Mouse (Mus musculus): Measurements from ENCODE around the gene Naip1. TPM values are rescaled to one million over a fixed set of nuclear protein-coding genes. Genes with fewer than 3 reads are reported as not detected.
A peak's percentile ranks its signal among the peaks of the same experiment; 100 is the strongest.
"Not testable (repeated sequence)": the region's sequence is repeated elsewhere in the genome, so short reads cannot be mapped to it uniquely, and the experiment has no call there.

Naip1 gene
- total RNA-seq (2021), result not detected
- long read RNA-seq, experiment 1, result 0 reads
- long read RNA-seq, experiment 2, result 0 reads

DNA sequence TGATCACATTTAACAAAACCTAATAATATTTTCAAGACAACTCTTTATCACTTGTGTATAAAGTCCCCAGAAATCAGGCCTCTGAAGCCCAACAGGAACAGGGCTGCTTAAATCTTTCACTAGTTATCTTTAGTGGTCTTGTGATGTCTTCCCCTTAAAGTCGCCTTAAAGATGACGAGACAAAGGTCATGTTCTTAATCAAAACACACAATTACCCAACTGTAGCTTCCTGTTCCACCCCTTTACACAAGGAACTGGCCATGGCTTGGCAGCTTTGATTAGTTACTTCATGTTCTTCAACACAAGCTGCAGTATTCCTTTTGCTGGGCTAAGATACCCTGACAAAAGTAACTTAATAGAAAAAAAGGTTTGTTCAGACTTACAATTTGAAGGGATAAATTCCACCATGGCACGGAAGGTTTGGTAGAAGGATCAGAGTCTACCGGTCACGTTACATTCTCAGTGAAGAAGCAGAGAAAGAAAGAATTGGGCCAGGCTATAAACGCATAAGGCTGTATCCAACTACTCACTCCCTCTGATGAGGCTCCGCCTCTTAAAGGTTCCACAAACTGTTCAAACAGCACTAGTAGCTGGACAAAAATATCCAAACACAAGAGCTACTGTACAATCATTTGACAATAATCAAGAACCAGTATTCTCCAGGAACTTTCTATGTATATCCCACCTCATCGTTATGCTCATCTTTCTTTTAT is at the start of gene Naip1:
Naip1 (minus strand) TSS at position 455 of the 713 bp plus-strand sequence.
- intact Hi-C loops (cut with DNase I); DNase-seq: not testable (repeated sequence)

- DNase-seq, result not testable (repeated sequence)
- intact Hi-C loops (cut with DNase I), result loop anchor here (10.0 kb wide), 1 partner anchor 155 kb away; the partner anchor contains the start of genes Ak6, Rad17 and Taf9
Measured at GRCm38 (mm10) chr13:100499625-100500024, 47.0 kb upstream of the Naip1 start.

DNA sequence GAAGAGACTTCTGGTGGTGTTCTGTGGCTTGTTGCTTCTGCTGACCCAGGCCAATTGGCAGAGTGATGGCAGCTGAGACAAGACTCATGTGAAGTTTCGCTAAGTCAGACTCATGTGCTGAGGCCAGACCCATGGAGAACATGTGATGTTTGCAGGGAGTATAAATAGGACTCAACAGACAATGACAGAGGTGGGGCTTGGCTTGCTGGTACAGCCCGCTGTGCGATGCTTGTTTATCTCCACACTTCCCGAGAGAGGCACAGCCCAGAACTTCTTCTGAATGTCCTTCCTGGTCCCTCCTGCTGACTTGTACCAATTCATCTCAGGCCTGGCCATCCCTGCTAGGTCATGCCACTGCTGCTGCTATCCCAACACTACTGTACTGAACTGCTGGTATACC is 42.7 kb upstream of the Naip1 start:
- intact Hi-C loops (cut with DNase I), result loop anchor here (10.0 kb wide), 1 partner anchor 159 kb away; the partner anchor contains the start of genes Ak6, Rad17 and Taf9
- no peak for DNase-seq

DNA sequence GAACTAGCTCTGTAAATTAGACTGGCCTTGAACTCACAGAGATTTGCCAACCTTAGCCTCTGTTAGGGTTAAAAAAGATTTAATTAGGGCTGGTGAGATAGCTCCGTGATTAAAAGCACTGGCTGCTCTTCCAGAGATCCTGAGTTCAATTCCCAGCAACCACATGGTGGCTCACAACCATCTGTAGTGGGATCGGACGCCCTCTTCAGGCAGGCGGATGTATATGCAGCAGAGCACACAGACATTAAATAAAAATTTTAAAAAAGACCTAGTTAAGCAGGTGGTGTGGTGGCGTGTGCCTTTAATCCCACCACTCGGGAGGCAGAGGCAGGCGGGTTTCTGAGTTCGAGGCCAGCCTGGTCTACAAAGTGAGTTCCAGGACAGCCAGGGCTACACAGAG is 41.7 kb upstream of the Naip1 start:
- DNase-seq, result not testable (repeated sequence)
- intact Hi-C loops (cut with DNase I), result loop anchor here (10.0 kb wide), 1 partner anchor 160 kb away; the partner anchor contains the start of genes Ak6, Rad17 and Taf9

DNA sequence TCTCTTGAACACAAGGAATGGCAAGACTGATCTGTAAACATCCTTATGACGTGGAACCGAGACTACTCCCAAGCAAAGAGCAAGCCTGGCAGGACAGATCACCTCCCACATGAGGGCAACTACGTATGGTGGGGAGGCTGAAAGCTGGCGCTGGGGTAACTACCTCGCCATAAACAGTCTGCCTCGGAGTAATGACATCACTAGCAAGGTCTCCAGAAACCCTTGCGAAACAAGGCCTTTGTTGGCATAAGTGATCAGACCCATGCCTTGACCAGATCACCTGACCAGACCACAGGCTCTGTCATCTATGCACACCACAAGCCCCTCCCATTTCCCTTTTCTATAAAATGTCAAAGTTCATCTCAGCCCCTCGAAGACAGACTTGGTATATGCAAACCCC is 40.6 kb upstream of the Naip1 start:
- no peak for DNase-seq
- intact Hi-C loops (cut with DNase I), result loop anchor here (10.0 kb wide), 1 partner anchor 161 kb away; the partner anchor contains the start of genes Ak6, Rad17 and Taf9

- peak; percentile 75 to 85 for DNase-seq
- intact Hi-C loops (cut with DNase I), result loop anchor here (10.0 kb wide), 1 partner anchor 163 kb away; the partner anchor contains the start of genes Ak6, Rad17 and Taf9
Measured at GRCm38 (mm10) chr13:100492061-100492787, 39.6 kb upstream of the Naip1 start, which contains the start of gene Gtf2h2. Gene Gtf2h2 (minus strand): TSS chr13:100492579.

- no peak for DNase-seq
Measured at GRCm38 (mm10) chr13:100491623-100492022, 39.0 kb upstream of the Naip1 start.

GRCm38 (mm10) chr13:100490424-100490823 is 37.8 kb upstream of the Naip1 start:
- intact Hi-C loops (cut with DNase I), result loop anchor here (10.0 kb wide), 1 partner anchor 164 kb away; the partner anchor contains the start of genes Ak6, Rad17 and Taf9
- DNase-seq, result no peak

More at GRCm38 (mm10) chr13:100491623-100492022, 39.0 kb upstream of the Naip1 start:
- intact Hi-C loops (cut with DNase I), result loop anchor here (10.0 kb wide), 1 partner anchor 163 kb away; the partner anchor contains the start of genes Ak6, Rad17 and Taf9

DNA sequence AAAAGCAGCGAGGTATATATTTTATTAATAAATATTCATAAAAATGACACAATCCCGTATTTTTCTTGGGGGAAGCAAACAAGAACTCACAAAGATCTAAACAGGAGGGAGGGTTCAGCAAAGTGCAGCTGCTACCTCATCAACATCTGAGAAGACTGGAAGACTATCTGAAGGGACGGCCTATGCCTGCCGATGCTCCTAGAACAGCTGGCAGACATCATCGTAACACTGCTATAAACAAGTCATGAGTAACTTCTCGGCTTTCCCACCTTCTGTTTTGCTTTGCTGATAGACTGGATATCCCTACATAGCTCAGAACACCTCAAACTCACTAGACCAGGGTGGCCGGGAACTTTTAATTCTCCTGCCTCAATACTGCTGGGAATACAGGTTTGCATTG is 30.9 kb upstream of the Naip1 start:
- intact Hi-C loops (cut with DNase I), result no loop called here
- DNase-seq, result no peak

GRCm38 (mm10) chr13:100463527-100464222 is 11.0 kb upstream of the Naip1 start:
- DNase-seq, result no peak
- intact Hi-C loops (cut with DNase I), result no loop called here

DNA sequence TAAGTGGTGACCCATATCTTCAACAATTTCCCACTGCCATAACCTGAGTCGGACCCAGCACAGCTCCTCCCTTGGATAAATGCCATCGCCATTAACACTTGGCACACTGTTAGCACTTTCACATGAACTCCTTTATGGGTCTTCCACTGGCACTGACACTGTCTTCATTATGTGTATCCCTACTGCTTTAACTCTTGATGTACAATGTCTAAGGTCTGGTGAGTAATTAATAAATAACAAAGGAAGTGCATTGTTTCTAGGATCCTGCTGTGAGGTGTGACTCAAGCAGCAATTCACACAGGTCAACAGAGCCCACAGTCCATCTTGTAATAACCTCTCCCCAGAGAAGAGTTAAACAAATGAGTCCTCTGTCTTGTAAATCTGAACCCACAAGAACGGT is 8.7 kb upstream of the Naip1 start:
- no peak for DNase-seq
- intact Hi-C loops (cut with DNase I), result no loop called here

DNA sequence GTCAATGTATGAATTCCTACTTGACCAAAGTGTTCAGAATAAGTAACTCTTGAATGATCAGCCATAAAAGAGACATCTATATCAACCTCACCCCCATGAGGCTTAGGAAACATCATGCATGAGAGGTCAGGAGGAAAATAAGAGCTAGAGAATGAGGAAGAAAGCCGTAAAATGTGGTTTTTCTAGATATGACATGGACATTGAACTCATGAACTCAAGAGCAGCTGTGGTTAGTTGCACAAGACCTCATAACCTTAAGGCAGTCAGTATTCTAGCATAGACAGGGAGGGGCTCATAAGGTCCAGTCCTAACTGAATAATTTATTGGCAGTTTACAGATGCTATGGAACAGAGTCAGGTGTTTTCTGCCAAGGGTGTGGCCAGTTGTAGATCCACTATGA is 3.2 kb downstream of the Naip1 start:
- intact Hi-C loops (cut with DNase I), result no loop called here
- DNase-seq, result no peak

- intact Hi-C loops (cut with DNase I), result no loop called here
- DNase-seq, result no peak
Measured at GRCm38 (mm10) chr13:100440116-100440515, 12.6 kb downstream of the Naip1 start.

GRCm38 (mm10) chr13:100438701-100439100 is 14.0 kb downstream of the Naip1 start:
- intact Hi-C loops (cut with DNase I), result no loop called here
- DNase-seq, result no peak

- DNase-seq, result no peak
- intact Hi-C loops (cut with DNase I), result no loop called here
Measured at GRCm38 (mm10) chr13:100437322-100437825, 15.3 kb downstream of the Naip1 start.

- DNase-seq, result not testable (repeated sequence)
Measured at GRCm38 (mm10) chr13:100436556-100437163, 16.0 kb downstream of the Naip1 start.

DNA sequence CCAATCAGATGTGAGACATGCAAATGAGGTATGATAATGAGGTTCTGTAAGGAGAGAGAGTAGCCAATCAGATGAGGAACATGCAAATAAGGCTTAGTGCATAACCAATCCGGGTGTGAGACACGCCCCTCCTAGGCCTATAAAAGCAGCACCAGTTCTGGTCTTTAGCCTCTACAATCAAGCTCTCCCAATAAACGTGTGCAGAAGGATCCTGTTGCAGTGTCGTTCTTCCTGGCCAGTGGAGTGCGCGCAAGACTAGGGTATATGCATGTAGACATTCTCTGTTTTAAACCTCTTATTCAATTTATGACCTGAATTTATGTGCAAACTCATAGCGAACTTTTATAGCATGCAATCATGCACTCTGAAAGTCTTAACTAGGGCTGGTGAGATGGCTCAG is 32.7 kb downstream of the Naip1 start:
- intact Hi-C loops (cut with DNase I); DNase-seq: not testable (repeated sequence)

More at GRCm38 (mm10) chr13:100436556-100437163, 16.0 kb downstream of the Naip1 start:
- intact Hi-C loops (cut with DNase I), result not testable (repeated sequence)

DNA sequence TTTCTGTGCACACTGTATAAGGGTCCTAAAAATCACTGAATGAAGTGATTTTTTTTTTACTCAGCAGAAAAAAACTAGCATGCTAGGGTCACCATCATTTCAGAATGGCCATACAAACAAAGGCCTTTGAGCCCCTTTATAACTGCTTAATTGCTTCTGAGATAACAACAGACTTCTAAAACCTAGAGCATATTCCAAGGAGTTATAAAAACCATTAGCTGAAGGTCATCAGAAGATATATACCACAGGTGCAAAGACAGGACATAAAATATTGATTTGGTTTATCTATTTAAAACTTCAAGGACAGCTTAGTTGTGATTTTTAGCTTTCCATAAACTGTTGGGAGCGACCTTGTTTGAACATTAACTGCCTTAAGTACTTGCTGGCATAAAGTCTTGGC is 38.2 kb downstream of the Naip1 start:
- intact Hi-C loops (cut with DNase I), result no loop called here
- DNase-seq, result no peak

DNA sequence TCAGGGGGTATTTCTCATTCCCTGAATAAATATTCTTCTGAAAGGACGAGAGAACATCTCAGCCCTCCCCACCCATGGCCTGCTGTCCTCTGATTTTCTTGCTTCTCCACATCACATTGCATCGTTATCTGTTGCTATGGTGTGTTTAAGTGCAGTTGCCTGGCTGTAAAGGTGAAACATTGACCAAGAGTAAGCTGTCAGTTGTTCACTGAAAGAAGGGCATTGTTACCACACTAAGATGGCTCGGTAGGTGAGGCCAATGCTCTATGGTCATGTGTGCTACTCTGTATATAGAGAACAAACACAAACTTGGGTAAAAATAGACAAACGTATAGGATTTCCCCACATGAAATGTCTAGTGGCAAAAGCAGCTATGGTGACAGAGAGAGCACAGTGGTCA is 42.8 kb downstream of the Naip1 start:
- intact Hi-C loops (cut with DNase I), result no loop called here
- no peak for DNase-seq

DNA sequence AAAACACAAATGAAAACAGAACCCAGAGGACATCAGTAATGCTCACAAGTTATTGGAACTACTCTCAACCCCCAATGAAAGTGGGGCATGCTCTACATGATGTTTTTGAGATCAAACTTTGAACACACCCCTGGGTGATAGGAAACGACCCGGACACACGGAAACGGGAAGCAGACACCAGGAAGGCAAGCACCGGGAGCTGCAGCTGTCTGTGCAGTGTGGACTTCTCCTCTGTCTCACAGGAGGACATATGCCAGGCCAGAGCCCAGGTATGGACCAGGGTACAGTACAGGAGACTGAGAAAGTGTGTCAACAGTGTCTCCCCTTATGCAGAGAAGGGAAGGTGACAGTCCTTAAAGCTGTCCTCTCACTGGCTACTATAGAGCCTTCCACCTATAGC is 43.5 kb downstream of the Naip1 start:
- DNase-seq, result no peak
- intact Hi-C loops (cut with DNase I), result no loop called here
